Mouse (Mus musculus) embryonic facial prominence, embryonic 15.5 days (tissue): ENCODE data around the gene Stil. TPM values are rescaled to one million over a fixed set of nuclear protein-coding genes. Genes with fewer than 3 reads are reported as not detected.

Source experiments
- ATAC-seq: fragments of 200-750 bp; cut with Nextera tagmentation; 2 replicates; pipeline ENCODE4 v1.8.0; 2017; ENCODE audit warnings: low read depth, moderate TSS enrichment; ENCODE audit not compliant: insufficient number of reproducible peaks, low FRiP score, low TSS enrichment
- H3K27ac ChIP-seq: fragments of 300-500 bp; sonication (generic); replicated peaks from 2 replicates; pipeline ENCODE4 v1.5.1; 2015; ENCODE audit warnings: mild to moderate bottlenecking, inconsistent platforms
- H3K27me3 ChIP-seq: fragments of 300-500 bp; sonication (generic); 2 replicates; pipeline ENCODE4 v1.6.1; 2015; ENCODE audit warnings: inconsistent platforms
- H3K36me3 ChIP-seq: fragments of 300-500 bp; sonication (generic); 2 replicates; pipeline ENCODE4 v1.6.1; 2015; ENCODE audit warnings: mild to moderate bottlenecking, inconsistent platforms
- H3K4me1 ChIP-seq: fragments of 300-500 bp; sonication (generic); 2 replicates; pipeline ENCODE4 v1.6.1; 2015; ENCODE audit warnings: inconsistent platforms
- H3K4me2 ChIP-seq: fragments of 300-500 bp; sonication (generic); replicated peaks from 2 replicates; pipeline ENCODE4 v1.6.1; 2015; ENCODE audit warnings: mild to moderate bottlenecking, inconsistent platforms
- H3K4me3 ChIP-seq: fragments of 300-500 bp; sonication (generic); replicated peaks from 2 replicates; pipeline ENCODE4 v1.5.1; 2015; ENCODE audit warnings: mild to moderate bottlenecking, inconsistent platforms
- H3K9ac ChIP-seq: fragments of 300-500 bp; sonication (generic); 2 replicates; pipeline ENCODE4 v1.6.1; 2015; ENCODE audit warnings: inconsistent platforms
- H3K9me3 ChIP-seq: fragments of 300-500 bp; sonication (generic); replicated peaks from 2 replicates; pipeline ENCODE4 v1.6.1; 2016; ENCODE audit warnings: inconsistent platforms
- WGBS: fragments of 180-500 bp; shearing (Covaris S2); methylation state at CpG from one replicate; pipeline ENCODE4 v1.1.7; 2015; 5-methylcytosine and 5-hydroxymethylcytosine counted together
- polyA plus RNA-seq: library from polyadenylated mRNA; unstranded; fragments of >200 nt; fragmentation: Nextera tagmentation; extraction: Ambion mirVana; gene quantifications from 2 replicates; pipeline ENCODE4 v1.2.1, GENCODE M21; 2015

Gene Stil
- polyA plus RNA-seq, 1 experiment from 2014 or later: 13.3 TPM

DNA sequence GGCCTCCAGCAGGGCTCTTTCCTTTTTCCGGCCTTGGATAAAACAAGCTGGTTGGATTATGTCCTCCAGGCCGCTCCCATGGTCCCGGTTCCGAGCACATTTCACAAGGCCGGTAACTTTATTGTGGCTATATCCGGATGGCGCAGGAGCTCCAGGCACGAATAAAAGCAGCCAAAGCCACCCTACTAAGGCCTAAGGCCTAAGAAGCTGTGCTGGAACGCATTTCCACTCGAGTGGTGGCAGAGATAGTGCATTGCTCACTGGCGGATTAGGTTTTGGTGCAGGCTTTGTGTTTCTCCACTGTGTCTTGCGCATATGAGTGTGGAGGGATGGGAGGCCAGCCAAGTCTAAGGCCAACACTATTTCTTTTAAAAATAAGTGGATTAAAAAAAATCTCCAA is 59.9 kb downstream of the Stil start:
- Histone ChIP-seq H3K9ac (no peak overlapping the region), H3K4me2 (no peak overlapping the region), H3K4me1 (peaks cover 32% of the 10 kb centered on the region), H3K4me3 (peak overlapping the region; percentile 16; the same call in 1 of the 2 replicates), H3K9me3 (no peaks in the 10 kb centered on the region), H3K27me3 (peaks cover 96% of the 10 kb centered on the region), H3K36me3 (no peaks in the 10 kb centered on the region), H3K27ac (no peak overlapping the region)
- no peak for ATAC-seq
- 12% methylated on average over 12 of the region's 12 CpGs for WGBS

DNA sequence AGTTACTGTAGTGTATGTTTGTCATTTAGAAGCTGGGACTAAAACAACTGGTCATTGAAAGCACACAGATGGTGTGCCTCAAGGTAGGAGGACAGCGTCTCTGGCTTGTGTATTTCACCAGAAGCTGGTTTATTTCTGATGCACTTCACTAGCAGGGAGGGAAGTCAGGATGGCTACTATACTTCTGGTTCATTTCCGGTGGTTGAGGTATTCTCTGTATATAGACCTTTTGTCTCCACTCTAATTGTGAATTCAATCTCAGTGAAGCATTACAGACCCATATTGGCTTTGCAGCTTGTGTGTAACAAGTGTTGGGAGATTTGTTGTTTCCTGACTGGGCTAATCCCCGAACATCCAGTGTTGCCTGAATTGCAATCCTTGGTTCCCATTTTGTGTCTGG is 60.8 kb downstream of the Stil start:
- Histone ChIP-seq H3K4me1 (peaks cover 32% of the 10 kb centered on the region), H3K27ac (no peak overlapping the region), H3K9ac (no peak overlapping the region), H3K27me3 (peaks cover 96% of the 10 kb centered on the region), H3K9me3 (no peaks in the 10 kb centered on the region), H3K36me3 (no peaks in the 10 kb centered on the region), H3K4me3 (no peak overlapping the region), H3K4me2 (no peak overlapping the region)
- ATAC-seq: no peak
- WGBS: 13% methylated on average over 3 of the region's 3 CpGs

DNA sequence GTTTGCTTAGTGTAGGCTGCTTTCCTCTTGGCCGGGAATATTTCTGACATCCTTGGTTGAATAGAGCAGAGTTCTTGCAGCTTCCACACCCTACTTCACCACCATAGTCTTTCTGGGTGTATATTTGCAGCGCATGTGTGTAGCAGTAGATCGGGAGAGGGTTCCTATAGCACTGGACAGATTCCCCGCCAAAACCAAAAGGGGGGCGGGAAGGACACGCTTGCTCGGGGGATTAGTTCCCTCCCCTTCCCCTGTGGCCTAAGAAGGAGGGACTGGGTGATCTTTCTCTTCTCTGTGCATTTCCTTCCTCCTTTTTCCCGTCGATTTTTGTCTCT is 62.5 kb downstream of the Stil start:
- Histone ChIP-seq H3K4me2 (peak overlapping the region; percentile 96), H3K36me3 (no peaks in the 10 kb centered on the region), H3K4me1 (peaks cover 19% of the 10 kb centered on the region), H3K27ac (no peak overlapping the region), H3K9ac (no peak overlapping the region), H3K9me3 (no peaks in the 10 kb centered on the region), H3K27me3 (peaks cover 94% of the 10 kb centered on the region), H3K4me3 (peak overlapping the region; percentile 49)
- ATAC-seq: no peak
- under 1% methylated on average over 9 of the region's 9 CpGs for WGBS

DNA sequence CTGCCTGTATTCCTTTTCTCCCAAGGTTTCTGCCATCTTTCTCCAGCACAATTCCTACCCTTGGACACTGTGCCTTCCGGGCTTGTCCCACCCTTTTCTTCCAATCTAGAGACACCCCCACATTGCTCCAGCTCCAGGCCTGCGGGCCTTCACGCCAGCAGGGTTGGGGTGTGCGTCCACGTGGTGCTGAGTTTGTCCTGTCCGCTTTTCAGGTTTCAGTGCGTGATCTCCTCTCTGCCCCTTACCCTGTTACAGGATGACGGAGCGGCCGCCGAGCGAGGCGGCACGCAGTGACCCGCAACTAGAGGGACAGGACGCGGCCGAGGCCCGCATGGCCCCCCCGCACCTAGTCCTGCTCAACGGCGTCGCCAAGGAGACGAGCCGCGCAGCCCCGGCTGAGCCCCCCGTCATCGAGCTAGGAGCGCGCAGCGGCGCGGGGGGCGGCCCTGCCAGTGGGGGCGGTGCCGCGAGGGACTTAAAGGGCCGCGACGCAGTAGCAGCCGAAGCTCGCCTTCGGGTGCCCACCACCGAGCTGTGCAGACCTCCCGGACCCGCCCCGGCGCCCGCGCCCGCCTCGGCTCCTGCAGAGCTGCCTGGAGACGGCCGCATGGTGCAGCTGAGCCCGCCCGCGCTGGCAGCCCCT is 63.0 kb downstream of the Stil start:
- H3K27ac ChIP-seq: no peak overlapping the region
- peak overlapping the region; percentile 96 for H3K4me2 ChIP-seq
- ATAC-seq: peak; percentile 78
- H3K27me3 ChIP-seq: peaks cover 91% of the 10 kb centered on the region
- H3K36me3 ChIP-seq: no peaks in the 10 kb centered on the region
- under 1% methylated on average over 58 of the region's 58 CpGs for WGBS
- H3K4me3 ChIP-seq: peak overlapping the region; percentile 49
- no peaks in the 10 kb centered on the region for H3K9me3 ChIP-seq
- H3K4me1 ChIP-seq: peaks cover 16% of the 10 kb centered on the region
- H3K9ac ChIP-seq: no peak overlapping the region

DNA sequence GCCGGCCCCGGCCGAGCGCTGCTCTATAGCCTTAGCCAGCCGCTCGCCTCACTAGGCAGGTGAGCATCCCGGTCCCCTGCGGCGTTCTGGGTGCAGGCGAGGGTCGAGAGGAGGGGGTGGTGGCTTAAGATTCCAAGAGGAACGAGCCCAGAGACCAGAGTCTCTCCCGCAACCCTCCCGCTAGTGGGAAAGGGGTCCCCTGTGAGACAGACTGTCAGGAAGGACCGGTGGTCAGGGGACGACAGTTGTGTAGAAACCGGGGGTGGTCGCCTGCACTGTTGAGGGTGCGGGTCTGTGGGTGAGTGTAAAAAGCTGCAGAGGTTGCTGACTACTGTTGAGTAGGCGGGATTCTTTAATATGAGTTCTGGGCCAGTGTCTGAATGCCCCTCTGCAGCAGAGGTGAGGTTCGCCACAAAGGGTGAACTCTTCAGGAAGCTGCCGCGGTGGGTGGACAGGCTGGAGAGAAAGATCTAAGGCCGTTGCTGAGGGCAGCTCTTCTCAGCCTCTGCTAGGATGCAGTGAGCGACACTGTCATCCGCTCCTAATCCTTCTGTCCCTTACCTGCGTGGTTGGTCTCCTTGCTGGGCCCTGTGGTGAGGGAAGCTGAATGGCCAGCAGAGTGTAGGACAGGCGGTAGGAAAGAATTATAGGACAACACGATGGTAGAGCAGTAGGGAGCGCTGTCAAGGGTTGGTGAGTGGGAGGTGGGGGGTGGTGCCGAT is 63.7 kb downstream of the Stil start:
- no peak for ATAC-seq
- H3K27me3 ChIP-seq: peaks cover 93% of the 10 kb centered on the region
- WGBS: under 1% methylated on average over 31 of the region's 31 CpGs

DNA sequence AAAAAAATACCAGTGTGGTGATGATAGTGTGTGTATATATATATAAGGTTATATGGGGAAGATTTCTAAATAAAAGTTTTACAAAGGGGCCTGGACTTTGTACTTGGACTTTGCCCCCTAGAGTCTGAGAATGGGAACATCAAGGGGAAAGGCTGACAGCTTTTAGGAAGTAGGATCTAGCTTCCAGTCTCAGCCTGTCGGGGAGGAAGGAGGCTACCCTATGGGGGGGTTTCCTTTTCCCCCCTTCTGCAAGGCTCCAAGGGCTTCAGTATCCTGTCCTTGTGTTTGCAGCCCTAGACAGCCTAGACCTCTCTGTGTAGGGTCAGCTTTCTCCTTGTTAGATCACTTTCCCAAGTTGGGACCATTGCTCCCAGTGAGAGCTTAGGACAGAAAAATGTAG is 71.7 kb downstream of the Stil start:
- Histone ChIP-seq H3K9ac (no peak overlapping the region), H3K4me2 (no peak overlapping the region), H3K4me1 (no peaks in the 10 kb centered on the region), H3K27me3 (peaks cover 19% of the 10 kb centered on the region), H3K36me3 (no peaks in the 10 kb centered on the region), H3K4me3 (no peak overlapping the region), H3K27ac (no peak overlapping the region), H3K9me3 (no peaks in the 10 kb centered on the region)
- 50% methylated on average over 1 of the region's 1 CpGs for WGBS
- ATAC-seq: no peak

More for the DNA sequence above, 63.7 kb downstream of the Stil start:
- Histone ChIP-seq H3K27ac (no peak overlapping the region), H3K36me3 (no peaks in the 10 kb centered on the region), H3K4me3 (peak overlapping the region; percentile 49), H3K4me2 (peak overlapping the region; percentile 96), H3K9ac (no peak overlapping the region), H3K9me3 (no peaks in the 10 kb centered on the region), H3K4me1 (peaks cover 16% of the 10 kb centered on the region)

DNA sequence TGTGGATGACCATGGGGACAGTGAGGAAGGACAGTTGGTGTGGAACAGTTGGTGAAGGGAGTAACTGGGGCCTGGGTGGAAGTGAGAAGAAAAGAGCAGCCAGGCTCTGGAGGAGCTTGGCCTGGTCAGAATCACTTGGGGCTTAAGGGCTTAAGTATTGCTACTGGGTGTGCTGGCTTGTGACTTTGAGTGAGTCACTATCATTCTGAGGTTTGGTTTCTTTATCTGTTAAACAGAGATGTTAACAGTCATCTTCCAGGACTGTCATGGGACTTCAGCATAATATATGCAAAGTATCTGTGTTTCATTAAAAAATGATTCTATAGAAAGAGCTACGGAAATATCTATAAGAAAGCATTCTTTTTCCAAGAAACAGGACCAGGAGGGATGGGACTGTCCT is 74.8 kb downstream of the Stil start:
- Histone ChIP-seq H3K27me3 (0 out of 2 replicates have a peak, but pooled peaks cover 3% of the 10 kb centered on the region), H3K36me3 (no peaks in the 10 kb centered on the region), H3K4me3 (no peak overlapping the region), H3K4me1 (no peaks in the 10 kb centered on the region), H3K9me3 (no peaks in the 10 kb centered on the region), H3K4me2 (no peak overlapping the region), H3K9ac (no peak overlapping the region), H3K27ac (no peak overlapping the region)
- no peak for ATAC-seq
- WGBS: 56% methylated on average over 1 of the region's 1 CpGs

DNA sequence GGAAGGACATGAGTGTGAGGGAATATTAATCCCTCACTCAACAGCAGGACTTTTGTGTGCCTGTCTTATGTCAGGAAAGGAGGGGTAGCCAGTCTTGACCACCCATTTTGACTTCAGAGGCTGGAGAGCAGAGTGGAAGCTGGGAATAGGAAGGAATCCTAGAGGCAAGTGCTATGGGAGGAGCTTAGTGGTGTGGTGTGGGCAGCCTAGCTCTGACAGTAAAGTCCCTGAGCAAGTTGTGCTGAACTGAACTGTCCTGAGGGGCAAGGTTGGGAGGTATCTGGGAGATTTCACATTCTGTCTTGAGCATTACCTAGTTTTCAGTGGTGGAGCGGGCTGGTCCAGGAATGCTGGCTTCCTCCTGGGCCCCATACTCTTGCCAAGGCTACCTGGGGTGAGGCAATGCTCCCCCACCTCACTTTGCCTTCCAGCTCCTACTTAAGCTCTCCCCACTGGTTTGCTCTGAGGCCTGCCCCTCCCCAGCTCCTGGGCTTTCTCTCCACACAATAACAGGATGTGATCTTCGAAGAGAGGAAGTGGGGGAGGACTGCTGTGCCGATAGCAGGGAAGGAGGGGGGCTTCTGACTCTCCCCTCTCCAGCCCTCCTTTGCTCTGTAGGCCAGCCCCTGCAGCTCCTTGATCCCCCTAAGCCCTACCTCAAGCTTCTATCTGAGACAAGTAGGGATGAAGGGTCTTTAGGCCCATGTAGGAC is 75.4 kb downstream of the Stil start:
- H3K4me2 ChIP-seq: no peak overlapping the region
- no peak overlapping the region for H3K27ac ChIP-seq
- 0 out of 2 replicates have a peak, but pooled peaks cover 3% of the 10 kb centered on the region for H3K27me3 ChIP-seq
- no peaks in the 10 kb centered on the region for H3K36me3 ChIP-seq
- no peaks in the 10 kb centered on the region for H3K4me1 ChIP-seq
- H3K9ac ChIP-seq: no peak overlapping the region
- no peak overlapping the region for H3K4me3 ChIP-seq
- 30% methylated on average over 3 of the region's 3 CpGs for WGBS
- no peaks in the 10 kb centered on the region for H3K9me3 ChIP-seq
- no peak for ATAC-seq

DNA sequence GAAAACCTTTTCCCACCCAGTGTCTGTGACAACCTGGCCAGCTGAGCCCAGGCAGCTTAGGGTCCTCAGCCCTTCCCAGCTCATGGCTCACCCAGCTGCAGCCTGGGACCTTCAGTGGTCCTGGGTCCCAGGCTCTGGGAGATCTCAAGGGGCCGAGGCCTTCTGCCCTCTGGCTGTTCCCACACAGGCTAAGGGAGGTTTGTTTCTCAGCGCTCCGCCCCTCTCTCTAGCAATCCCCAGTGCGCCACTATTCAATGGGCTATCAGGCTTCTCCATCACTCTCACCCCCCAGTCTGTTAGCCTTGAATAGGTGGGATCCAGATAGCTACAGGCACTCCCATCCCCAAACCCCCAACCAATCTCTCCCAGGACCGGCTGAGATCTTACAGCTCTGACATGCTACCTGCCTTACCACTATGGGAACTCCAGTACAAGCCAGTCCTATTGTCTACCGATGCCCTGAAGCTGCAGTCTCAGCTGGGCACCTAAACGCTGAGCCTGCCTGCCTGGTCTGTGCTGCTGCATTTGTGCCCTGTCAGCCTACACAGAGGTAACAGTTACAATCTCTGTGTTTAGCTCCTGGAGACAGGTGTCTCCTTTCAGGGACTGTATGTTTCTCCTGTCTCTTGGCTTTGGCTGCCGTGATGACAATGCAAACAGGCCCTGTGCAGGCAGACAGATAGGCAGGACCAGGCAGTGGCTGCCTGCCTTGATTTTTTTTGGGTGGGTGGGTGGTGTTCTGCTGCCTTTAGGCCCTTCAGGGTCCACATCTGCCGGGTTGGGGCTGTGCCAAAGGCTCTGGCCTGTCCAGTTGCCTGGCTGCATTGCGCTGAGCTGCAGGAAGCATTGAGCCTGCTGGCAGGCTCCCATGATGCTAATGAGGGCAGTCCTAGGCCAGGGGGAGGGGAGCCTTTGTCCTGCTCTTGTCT is 79.2 kb downstream of the Stil start:
- no peak overlapping the region for H3K27ac ChIP-seq
- no peak for ATAC-seq
- WGBS: 23% methylated on average over 10 of the region's 10 CpGs

DNA sequence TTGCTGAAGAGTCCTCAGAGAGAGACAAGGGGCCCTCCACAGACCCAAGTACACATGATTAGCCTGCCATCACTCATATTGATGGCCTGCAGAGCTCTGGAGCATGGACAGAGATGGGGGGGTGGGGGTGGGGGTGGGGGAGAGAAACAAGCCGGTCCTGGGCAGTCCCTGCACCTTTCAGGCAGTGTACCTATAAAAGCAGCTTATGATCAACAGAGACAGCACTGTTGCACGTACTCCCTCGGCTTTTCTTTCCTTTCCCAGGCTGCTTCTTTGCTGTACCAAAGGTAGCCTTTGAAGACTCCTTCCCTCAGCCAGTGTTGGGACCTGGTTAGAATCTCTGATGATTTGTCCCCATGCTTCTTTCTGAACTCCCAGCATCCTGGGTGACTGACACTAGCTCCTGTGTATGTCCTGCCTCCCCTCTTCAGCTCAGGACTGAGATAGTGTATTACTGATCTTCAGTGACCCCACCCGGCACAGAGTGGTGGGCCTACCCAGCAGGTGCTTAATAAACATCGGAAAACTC is 79.9 kb downstream of the Stil start:
- WGBS: 27% methylated on average over 5 of the region's 5 CpGs
- no peaks in the 10 kb centered on the region for H3K27me3 ChIP-seq
- H3K36me3 ChIP-seq: no peaks in the 10 kb centered on the region
- H3K4me2 ChIP-seq: no peak overlapping the region
- no peaks in the 10 kb centered on the region for H3K9me3 ChIP-seq
- no peak overlapping the region for H3K4me3 ChIP-seq
- H3K4me1 ChIP-seq: no peaks in the 10 kb centered on the region
- H3K27ac ChIP-seq: no peak overlapping the region
- no peak overlapping the region for H3K9ac ChIP-seq
- ATAC-seq: no peak

More for the DNA sequence above, 79.2 kb downstream of the Stil start:
- Histone ChIP-seq H3K4me2 (no peak overlapping the region), H3K9ac (no peak overlapping the region), H3K9me3 (no peaks in the 10 kb centered on the region), H3K4me1 (no peaks in the 10 kb centered on the region), H3K36me3 (no peaks in the 10 kb centered on the region), H3K27me3 (no peaks in the 10 kb centered on the region), H3K4me3 (no peak overlapping the region)
